Mouse (Mus musculus) left cerebral cortex, postnatal 25 days (tissue): ENCODE measurements around the gene Tsx. TPM values are rescaled to one million over a fixed set of nuclear protein-coding genes. Genes with fewer than 3 reads are reported as not detected.
"Not testable (repeated sequence)": the region's sequence is repeated elsewhere in the genome, so short reads cannot be mapped to it uniquely, and the experiment has no call there.

ENCODE experiments used
- DNase-seq, 2 experiments: peaks; one replicate each; pipeline ENCODE4 v3.0.0; 2022; ENCODE audit warnings: low spot score in 2 of 2, mixed read lengths in 1 of 2
- intact Hi-C: fragments of 180-260 bp; cut with DNase I; formaldehyde crosslinking; loops from one replicate; pipeline ENCODE4 v1.15.1; 2025
- total RNA-seq, 2 experiments: library from RNA; stranded (reverse); gene quantifications; 2 replicates each; pipeline ENCODE4 v1.2.3; 2021

Tsx gene
- total RNA-seq: not detected

GRCm38 (mm10) chrX:103414167-103414566, at the start of gene Tsx:
Gene Tsx (plus strand): TSS chrX:103414467.
- intact Hi-C loops: no loop called here
- DNase-seq: no peak

- intact Hi-C loops: no loop called here
- peak; percentile 10 to 16 for DNase-seq
Measured at GRCm38 (mm10) chrX:103366201-103366600, 48.1 kb upstream of the Tsx start.

GRCm38 (mm10) chrX:103368650-103369049, 45.6 kb upstream of the Tsx start:
- intact Hi-C loops: no loop called here
- DNase-seq: no peak

- no peak for DNase-seq
- intact Hi-C loops: loop anchor here (5.0 kb wide), 1 partner anchor 99 kb away; no protein-coding TSS in a partner anchor
Measured at GRCm38 (mm10) chrX:103371221-103371620, 43.0 kb upstream of the Tsx start.

GRCm38 (mm10) chrX:103371627-103372026, 42.6 kb upstream of the Tsx start:
- no peak for DNase-seq
- intact Hi-C loops: loop anchor here (5.0 kb wide), 1 partner anchor 99 kb away; no protein-coding TSS in a partner anchor

- DNase-seq: no peak
- intact Hi-C loops: loop anchor here (5.0 kb wide), 1 partner anchor 102 kb away; no protein-coding TSS in a partner anchor
Measured at GRCm38 (mm10) chrX:103374250-103374649, 40.0 kb upstream of the Tsx start.

GRCm38 (mm10) chrX:103384528-103384927, 29.7 kb upstream of the Tsx start:
- intact Hi-C loops: loop anchor here (5.0 kb wide), 1 partner anchor 58 kb away; no protein-coding TSS in a partner anchor
- DNase-seq: no peak

GRCm38 (mm10) chrX:103388131-103388530, 26.1 kb upstream of the Tsx start:
- intact Hi-C loops: no loop called here
- peak in 1 of 2 experiments; percentile 50 for DNase-seq

GRCm38 (mm10) chrX:103393841-103394240, 20.4 kb upstream of the Tsx start:
- DNase-seq: no peak
- intact Hi-C loops: no loop called here

GRCm38 (mm10) chrX:103405021-103405420, 9.2 kb upstream of the Tsx start:
- intact Hi-C loops: no loop called here
- DNase-seq: no peak

GRCm38 (mm10) chrX:103421710-103422109, 7.4 kb downstream of the Tsx start, which contains the start of gene Gm26992:
Gene Gm26992 (plus strand): TSS chrX:103422010.
- intact Hi-C loops: no loop called here

GRCm38 (mm10) chrX:103427677-103428076, 13.4 kb downstream of the Tsx start:
- intact Hi-C loops: no loop called here
- DNase-seq: no peak

More at GRCm38 (mm10) chrX:103421710-103422109, 7.4 kb downstream of the Tsx start, which contains the start of gene Gm26992:
- DNase-seq: no peak

- intact Hi-C loops: no loop called here
- no peak for DNase-seq
Measured at GRCm38 (mm10) chrX:103432293-103432692, 18.0 kb downstream of the Tsx start.

- no peak for DNase-seq
- intact Hi-C loops: no loop called here
Measured at GRCm38 (mm10) chrX:103438023-103438422, 23.8 kb downstream of the Tsx start.

GRCm38 (mm10) chrX:103440803-103441202, 26.5 kb downstream of the Tsx start:
- DNase-seq: peak; percentile 42 to 60
- intact Hi-C loops: loop anchor here (1.0 to 5.0 kb wide), 4 partner anchors 59 to 484 kb away; no protein-coding TSS in a partner anchor

GRCm38 (mm10) chrX:103443755-103444154, 29.5 kb downstream of the Tsx start:
- peak; percentile 21 to 31 for DNase-seq
- intact Hi-C loops: loop anchor here (5.0 kb wide), 2 partner anchors 61 to 486 kb away; no protein-coding TSS in a partner anchor

GRCm38 (mm10) chrX:103447539-103448169, 33.4 kb downstream of the Tsx start:
- DNase-seq: peak in 1 of 2 experiments; percentile 20
- intact Hi-C loops: no loop called here

GRCm38 (mm10) chrX:103448429-103448828, 34.2 kb downstream of the Tsx start:
- DNase-seq, intact Hi-C loops: not testable (repeated sequence)

- intact Hi-C loops: not testable (repeated sequence)
Measured at GRCm38 (mm10) chrX:103448943-103449722, 34.9 kb downstream of the Tsx start.

GRCm38 (mm10) chrX:103452815-103453214, 38.5 kb downstream of the Tsx start:
- DNase-seq: no peak
- intact Hi-C loops: no loop called here

More at GRCm38 (mm10) chrX:103448943-103449722, 34.9 kb downstream of the Tsx start:
- not testable (repeated sequence) for DNase-seq
